Mouse (Mus musculus): ENCODE results near the gene Hist1h3h.
A peak's percentile ranks its signal among the peaks of the same experiment; 100 is the strongest.
"Not testable (repeated sequence)": the region's sequence is repeated elsewhere in the genome, so short reads cannot be mapped to it uniquely, and the experiment has no call there.

- TF ChIP-seq CTCF (IDR thresholded peaks at IDR 0.05; ENCODE audit: borderline replicate concordance, insufficient read depth, low read depth, low read length), result not testable (repeated sequence)
- peak; percentile 47; the same call in 1 of the 2 replicates for TF ChIP-seq POLR2A (IDR thresholded peaks at IDR 0.05; ENCODE audit: borderline replicate concordance, insufficient read depth, low read length)
Observed at GRCm38 (mm10) chr13:21721757-21722372, 4.4 kb downstream of the Hist1h3h start, which contains the start of gene Hist1h2bm.
